Mouse (Mus musculus) cerebellum, postnatal 14 days (tissue): ENCODE measurements at regions not wholly inside any gene's neighbourhood (a gene's known extent, or its start where the extent isn't known, plus 50 kb on each side); places are given as distances from the start of the nearest gene placed in this dataset.
"Not testable (repeated sequence)": the region's sequence is repeated elsewhere in the genome, so short reads cannot be mapped to it uniquely, and the experiment has no call there.

Source experiments
- DNase-seq, 2 experiments: peaks; one replicate each; pipeline ENCODE4 v3.0.0; 2021; ENCODE audit warnings: mixed read lengths in 2 of 2

DNA sequence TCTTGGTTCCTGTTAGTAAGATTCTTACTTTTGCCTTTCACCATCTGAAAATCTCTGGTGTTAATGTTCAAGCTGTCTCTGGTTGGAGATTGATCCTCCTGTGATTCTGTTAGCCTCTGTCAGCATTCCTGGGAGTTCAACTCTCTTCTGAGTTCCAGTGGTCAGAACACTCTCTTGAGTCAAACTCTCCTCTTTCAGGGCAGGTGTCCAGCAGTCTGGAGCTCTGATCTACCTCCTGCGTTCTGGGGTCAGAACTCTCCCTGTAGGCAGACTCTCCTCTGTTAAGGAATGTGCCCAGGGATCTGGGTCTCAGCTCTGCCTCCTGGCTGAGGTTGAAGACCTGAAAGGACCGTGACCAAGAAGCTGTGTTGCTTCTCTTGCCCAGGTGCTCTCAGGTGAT lies 581.3 kb downstream of the H2al1n start:
- not testable (repeated sequence) for DNase-seq

DNA sequence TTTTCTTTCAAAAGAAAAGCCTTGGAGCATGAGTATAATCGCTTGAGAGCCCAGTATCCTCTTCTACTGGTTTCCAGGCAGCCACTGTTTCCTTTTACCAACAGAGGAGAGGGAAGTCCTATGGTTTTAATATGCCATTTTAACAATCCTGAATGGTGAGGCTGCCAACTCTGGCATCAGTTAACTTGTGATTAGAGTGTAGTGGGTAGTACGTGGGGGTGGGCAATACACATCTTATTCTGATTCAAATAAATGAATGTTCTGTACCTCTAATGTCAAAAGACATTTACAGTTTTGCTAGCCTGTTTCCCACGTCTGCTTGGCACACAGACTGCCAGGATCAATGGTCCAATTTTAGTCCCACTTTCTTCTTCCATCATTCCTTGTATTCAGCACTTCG lies 624.9 kb downstream of the H2al1n start:
- peak in 1 of 2 experiments; percentile 1 for DNase-seq

DNA sequence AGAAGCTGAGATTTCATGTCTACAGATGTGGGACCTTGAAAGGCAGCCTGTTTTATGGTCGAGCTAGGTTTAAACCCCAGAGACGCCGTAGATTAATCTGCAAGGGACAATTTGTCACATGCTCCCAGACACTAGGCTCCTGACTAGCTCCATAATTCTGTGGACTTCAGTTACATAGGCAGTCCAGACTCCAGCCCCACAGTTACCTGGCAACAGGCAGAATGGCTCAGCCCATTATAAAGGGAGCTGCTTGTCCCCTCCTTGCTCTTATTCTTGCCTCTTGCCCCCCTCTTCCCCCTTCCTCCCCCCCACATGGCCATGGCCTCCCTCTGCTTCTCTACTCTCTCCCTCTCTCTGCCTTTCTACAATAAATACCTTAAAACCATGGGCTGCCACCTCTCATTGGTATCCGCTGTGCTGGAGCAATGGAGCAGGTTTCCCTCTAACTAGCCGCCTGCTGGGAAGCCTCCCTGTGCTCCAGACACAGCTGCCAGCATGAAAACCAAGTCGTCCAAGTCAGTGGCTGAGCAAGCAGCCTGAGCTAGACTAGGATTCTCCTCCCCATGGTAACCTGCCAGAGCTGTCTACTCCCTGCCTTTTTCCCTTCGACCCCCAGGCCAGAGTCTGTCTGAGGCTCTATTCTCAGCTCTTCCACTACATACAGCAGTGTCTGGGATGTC lies 628.9 kb downstream of the H2al1n start:
- DNase-seq, result peak; percentile 24 to 47

DNA sequence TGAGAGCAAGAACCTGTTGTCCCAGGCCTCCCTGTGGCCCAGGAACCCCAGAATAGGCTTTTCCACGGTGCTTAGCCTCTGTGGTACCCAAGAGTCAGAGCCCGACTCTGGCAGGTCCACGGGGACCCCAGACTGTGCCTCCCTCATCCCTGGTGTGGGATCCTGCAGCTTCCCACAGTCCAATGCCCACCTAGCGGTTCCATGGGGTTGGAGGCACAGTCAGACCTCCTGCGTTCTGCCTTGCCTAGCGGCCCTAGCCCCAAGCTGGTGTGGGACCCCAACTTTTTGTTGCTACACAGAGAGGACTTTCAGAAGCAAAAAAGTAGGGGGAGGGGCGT lies 629.4 kb downstream of the H2al1n start:
- DNase-seq, result peak in 1 of 2 experiments; percentile 2

DNA sequence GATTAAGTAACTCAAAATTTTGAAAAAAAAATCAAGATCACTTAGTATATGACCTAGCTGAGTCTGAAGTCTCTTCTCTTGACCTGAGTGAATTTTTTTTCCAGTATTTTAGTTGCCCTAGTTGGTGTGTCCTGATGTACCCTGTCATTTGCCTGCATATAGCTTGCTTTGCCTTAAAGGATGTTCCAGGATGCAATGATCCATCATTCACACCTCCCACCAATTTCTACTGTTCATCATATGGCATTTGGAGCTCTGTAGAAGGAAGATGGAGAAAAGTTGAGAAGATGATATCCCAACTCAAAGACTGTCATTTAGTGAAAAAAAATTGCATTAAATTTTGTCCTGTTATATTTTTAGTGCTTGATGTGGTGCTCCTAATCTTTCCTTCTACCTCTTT lies 634.4 kb downstream of the H2al1n start:
- no peak for DNase-seq

DNA sequence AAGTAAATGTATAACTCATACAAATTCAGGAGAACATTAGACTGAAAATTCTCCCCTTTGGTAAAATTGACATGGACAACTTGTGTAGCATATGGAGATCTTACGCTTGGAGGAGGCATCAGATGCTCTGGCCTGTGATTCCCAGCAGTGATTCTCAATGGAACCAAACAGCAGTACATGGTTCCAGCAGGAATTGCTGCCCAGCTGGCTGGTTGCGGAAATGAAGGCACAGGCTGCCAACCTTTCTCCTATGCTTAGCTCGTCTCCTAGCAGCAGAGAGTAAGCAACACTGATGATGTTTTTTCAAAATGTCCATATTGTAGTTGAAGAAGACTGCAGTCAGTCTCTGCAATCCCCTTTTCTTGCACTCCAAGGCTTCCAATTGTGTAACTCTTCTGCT lies 673.7 kb downstream of the H2al1n start:
- peak; percentile 71 to 74 for DNase-seq
